Mouse (Mus musculus): ENCODE measurements around the gene Rptor.

DNA sequence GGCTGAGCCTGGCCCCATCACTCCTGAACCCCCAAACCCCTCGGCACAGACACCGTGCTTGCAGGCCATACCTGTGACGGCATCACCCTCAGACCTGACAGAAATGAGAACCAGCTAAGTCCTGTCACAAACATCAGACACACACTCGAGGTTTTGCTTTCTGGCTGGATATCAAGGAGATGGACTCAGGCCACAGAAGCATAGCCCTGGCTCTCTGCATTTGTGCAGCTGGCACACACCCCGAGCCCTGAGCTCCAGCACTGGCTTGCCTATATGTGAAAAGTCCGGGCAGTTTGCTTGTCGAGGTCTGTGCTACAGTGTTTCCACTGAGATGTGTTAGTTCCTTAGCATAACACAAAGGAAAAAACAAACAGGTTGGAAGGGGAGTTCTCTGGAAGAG, 305.0 kb downstream of the Rptor start:
- TF ChIP-seq CTCF (IDR thresholded peaks at IDR 0.05; ENCODE audit: low read depth) (no peak), EP300 (IDR thresholded peaks at IDR 0.05; ENCODE audit: low read depth) (no peak)

Measured in liver, postnatal 0 days (tissue).